Mouse (Mus musculus) cerebellum, adult 11 months (tissue): ENCODE measurements around the gene Ighmbp2.
A peak's percentile ranks its signal among the peaks of the same experiment; 100 is the strongest.

ENCODE experiments used
- DNase-seq: peaks from one replicate; pipeline ENCODE4 v3.0.0; 2022

Gene Ighmbp2

GRCm38 (mm10) chr19:3282572-3283467 is at the start of gene Ighmbp2, which contains the start of gene Mrpl21:
Gene Ighmbp2, minus strand, starts transcription at chr19:3283017.
Gene Mrpl21, plus strand, starts transcription at chr19:3282901.
- DNase-seq: peak; percentile 92

DNA sequence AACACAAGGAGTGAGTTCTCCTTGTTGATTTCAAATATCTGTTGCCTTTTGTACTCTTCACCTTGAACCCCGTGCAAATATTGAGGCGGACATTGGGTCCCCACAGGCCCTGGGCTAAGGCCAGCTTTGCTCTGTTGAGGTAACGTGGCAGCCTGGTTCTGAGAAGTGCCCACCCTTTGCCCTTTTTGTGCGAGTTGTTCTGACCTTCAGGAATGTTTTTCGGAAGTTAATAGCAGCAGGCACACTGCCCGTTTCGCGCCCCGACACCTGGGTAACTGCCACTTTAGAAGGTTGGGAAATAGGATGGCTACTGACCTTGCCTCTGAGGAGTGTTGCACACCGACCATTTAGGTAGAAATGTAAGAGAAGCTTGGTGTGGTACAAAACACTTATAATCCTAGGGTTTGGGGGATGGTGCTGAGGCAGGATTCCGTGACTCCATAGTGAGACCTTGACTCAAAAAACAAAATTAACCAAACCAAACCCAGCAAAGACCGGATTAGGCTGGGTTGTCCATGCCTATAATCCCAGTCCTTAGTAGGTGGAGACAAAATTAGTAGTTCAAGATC is 43.7 kb upstream of the Ighmbp2 start:
- no peak for DNase-seq

GRCm38 (mm10) chr19:3325771-3326478 is 43.1 kb upstream of the Ighmbp2 start:
- DNase-seq: no peak

- peak; percentile 38 for DNase-seq
These were observed 42.3 kb upstream of the Ighmbp2 start for GRCm38 (mm10) chr19:3324931-3325711.

DNA sequence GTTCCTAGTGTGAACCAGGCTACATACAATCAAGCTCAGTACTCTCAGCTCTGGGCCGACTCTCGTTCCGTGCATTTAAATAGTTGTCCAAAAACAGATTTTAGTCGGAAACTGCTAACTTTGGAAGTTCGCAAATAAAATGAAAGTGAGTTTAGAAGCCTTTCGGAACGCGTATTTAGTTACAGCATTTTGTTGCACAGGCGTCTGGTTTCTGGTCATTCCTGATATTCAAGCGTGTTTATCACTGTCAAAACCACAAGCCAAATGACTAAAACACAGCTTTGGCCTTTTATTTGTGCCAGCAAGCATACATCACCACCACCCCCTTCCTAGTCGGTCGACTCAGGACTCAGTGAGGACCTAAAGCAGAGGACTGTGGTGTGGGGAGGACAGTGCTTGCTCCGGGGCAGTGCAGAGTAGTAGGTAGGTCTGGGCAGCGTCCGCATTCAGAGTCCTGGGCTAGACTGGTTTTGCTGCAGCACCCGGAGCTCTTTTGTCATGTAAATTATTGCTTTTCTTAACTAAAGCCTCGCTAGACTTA is 41.5 kb upstream of the Ighmbp2 start:
- no peak for DNase-seq

- DNase-seq: peak; percentile 11
These were observed 41.0 kb upstream of the Ighmbp2 start for GRCm38 (mm10) chr19:3323753-3324270.

GRCm38 (mm10) chr19:3323201-3323621 is 40.4 kb upstream of the Ighmbp2 start:
- DNase-seq: peak; percentile 22

DNA sequence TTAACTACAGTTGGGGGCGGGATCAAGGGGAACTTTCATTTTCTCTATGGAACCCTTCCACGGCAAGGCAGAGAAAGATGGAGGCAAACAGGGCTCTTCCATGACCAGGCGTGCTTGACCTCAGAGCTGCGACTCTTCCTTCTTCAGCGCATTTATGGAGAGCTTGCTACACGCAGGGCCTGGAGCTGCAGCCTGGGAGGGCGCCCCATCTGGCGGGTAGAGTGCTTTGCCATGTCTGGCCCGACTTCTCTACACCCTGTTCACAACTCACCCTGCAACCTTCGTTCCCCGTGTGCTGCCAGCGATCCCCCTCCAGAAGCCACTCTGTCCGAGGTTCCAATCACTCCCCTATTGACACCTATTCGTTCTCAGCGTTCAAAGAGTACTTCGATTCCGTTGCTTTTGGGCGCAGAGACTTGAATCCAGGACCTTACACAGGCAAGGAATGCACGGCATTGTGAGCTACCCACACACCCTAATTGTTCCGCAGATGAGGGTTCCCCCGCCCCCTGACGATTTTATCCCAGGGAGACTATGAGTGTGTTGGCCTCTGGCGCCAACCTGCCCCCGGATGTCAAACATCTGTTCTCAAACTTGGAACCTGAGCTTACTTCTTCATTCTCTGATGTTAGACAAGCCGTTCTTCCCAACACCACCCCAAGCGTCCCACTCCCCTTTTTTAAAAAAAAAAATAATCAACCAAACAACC is 39.6 kb upstream of the Ighmbp2 start, which contains the start of gene Cpt1a:
Gene Cpt1a (plus strand): TSS at position 74 of the 709 bp plus-strand sequence.
- no peak for DNase-seq

GRCm38 (mm10) chr19:3321617-3322016 is 38.8 kb upstream of the Ighmbp2 start:
- DNase-seq: no peak

- DNase-seq: no peak
These were observed 38.0 kb upstream of the Ighmbp2 start for GRCm38 (mm10) chr19:3320801-3321200.

GRCm38 (mm10) chr19:3320086-3320485 is 37.3 kb upstream of the Ighmbp2 start:
- no peak for DNase-seq

DNA sequence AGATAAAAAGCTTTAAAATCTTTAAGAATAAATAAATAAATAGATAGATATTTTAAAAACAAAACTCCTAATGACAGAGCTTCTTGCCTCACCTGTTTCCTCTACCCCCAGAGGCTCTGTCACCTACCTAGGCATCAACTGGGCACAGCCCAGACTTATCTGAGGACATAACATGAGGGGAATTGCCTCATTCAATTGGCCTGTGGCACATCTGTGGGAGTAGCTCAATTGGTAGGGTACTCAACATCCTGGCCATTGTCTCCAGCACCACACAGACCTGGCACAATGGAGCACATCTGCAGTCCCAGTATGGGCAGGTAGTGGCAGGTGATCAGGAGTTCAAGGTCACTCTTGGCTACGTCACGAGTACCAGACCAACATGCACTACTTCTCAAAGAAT is 36.5 kb upstream of the Ighmbp2 start:
- DNase-seq: no peak

- DNase-seq: no peak
These were observed 24.5 kb upstream of the Ighmbp2 start for GRCm38 (mm10) chr19:3307175-3307949.

GRCm38 (mm10) chr19:3304017-3304416 is 21.2 kb upstream of the Ighmbp2 start:
- DNase-seq: no peak

DNA sequence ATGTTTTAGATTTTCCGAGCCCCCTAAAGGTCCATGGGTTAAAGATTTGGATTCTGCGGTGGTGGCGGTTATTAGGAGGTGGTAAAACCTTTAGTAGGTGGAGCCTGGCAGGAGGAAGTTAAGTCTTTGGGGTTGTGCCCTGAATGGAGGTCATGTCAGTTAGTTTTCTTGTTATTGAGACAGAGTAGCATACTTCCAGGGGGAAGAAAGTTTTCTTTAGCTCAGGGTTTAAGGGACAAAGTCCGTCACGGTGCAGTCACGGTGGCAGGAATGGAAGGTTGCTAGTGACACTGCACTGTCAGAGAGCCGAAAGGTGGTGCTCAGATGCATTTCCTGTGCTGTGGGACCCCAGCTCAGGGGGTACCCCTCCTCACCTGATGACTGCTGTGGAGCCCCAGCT is 15.0 kb upstream of the Ighmbp2 start:
- no peak for DNase-seq

- no peak for DNase-seq
These were observed 14.2 kb upstream of the Ighmbp2 start for GRCm38 (mm10) chr19:3297034-3297433.

DNA sequence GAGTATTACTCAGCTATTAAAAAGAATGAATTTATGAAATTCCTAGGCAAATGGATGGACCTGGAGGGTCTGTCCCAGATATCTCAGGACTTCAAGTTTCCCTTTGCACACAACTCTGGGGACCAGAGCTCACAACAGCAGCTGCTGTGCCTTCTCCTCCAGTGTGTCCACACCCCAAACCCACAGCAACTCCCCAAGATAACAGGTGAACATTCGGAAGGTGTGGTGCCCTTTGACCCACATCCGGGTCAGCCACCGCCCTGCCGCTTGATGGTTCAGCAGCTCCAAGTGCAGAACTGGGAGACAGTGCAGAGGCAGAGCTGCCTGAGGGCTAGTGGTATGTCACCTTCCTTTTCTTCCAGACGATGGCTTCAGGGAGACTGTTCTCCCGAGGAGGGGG is 12.4 kb upstream of the Ighmbp2 start:
- DNase-seq: no peak

DNA sequence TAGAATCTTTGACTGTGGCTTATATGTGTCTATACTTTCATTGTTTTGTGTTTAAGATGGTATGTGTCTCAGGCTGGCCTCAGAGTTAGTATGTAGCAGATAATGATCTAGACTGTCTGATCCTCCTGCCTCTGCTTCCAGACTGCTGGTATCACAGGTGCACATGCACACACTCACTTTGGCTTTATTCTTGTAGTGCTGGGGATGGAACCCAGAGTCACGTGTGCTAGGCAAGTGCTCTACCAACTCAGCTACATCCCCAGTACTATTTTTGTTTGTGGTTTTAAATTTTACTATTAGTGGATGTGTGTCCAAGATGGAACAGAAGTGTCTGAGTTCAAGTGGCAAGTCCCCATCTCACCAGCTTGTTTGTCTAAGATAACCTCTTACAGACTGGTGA is 10.2 kb upstream of the Ighmbp2 start:
- DNase-seq: no peak

- DNase-seq: no peak
These were observed 9.2 kb upstream of the Ighmbp2 start for GRCm38 (mm10) chr19:3292028-3292427.

DNA sequence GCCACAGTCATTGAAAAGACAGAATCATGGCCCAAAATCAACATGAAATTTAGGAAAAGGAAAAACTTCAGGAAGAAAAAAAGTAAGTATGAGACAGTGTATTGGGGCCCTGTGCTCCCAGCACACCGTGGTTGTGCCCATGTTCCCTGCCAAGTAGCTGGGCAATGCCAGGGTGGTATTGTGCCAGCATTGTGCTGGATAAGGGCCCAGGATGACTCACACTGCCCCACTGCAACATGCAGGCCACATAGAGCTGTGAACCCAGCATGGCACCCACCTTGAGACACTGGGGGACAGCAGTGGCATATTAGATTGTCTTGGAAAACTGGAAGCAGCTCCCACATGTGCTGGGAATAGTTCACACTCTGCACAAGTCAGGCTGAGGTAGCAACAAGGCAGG is 6.2 kb upstream of the Ighmbp2 start:
- DNase-seq: peak; percentile 27

DNA sequence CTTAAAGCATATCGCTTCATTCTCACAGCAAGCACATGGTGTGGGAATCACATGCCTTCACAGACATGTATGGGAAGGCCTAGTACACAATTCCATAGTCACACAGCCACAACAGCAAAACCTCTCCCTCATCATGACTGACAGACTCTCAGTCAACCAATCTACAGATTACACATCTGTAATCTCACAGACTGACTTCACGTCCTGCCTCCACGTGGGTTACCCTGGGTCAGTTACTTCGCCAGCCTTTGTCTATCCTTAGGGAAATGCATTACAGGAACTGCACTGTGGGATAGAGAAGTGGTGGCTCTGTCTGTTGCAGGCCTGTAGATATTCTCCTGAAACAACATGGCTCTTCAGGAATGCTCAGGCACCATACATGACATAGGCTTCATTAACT is 931 bp downstream of the Ighmbp2 start:
- no peak for DNase-seq
